Mouse (Mus musculus): ENCODE measurements around the gene Ywhae. TPM values are rescaled to one million over a fixed set of nuclear protein-coding genes. Genes with fewer than 3 reads are reported as not detected.

The Ywhae gene
- polyA plus RNA-seq, 1 experiment from 2014 or later, result 681 TPM

Other genes starting within 250 kb of the Ywhae start
- 31.6 and 32.1 TPM in 2 replicates for gene Prpf8, start 246.1 kb upstream of the Ywhae start, polyA plus RNA-seq (2015; fragmentation: Nextera tagmentation; extraction: Ambion mirVana)
- gene Rilp, start 222.8 kb upstream of the Ywhae start, polyA plus RNA-seq (2015; fragmentation: Nextera tagmentation; extraction: Ambion mirVana), result 3.4 TPM in 2 replicates
- gene Scarf1, start 219.3 kb upstream of the Ywhae start, polyA plus RNA-seq (2015; fragmentation: Nextera tagmentation; extraction: Ambion mirVana), result 12.9 and 13.2 TPM in 2 replicates
- gene Slc43a2, start 201.2 kb upstream of the Ywhae start, polyA plus RNA-seq (2015; fragmentation: Nextera tagmentation; extraction: Ambion mirVana), result 3.2 and 3.6 TPM in 2 replicates
- 54.4 and 56.7 TPM in 2 replicates for gene Pitpna, start 144.8 kb upstream of the Ywhae start, polyA plus RNA-seq (2015; fragmentation: Nextera tagmentation; extraction: Ambion mirVana)
- 18.9 and 20.9 TPM in 2 replicates for gene Inpp5k, start 101.9 kb upstream of the Ywhae start, polyA plus RNA-seq (2015; fragmentation: Nextera tagmentation; extraction: Ambion mirVana)
- gene Myo1c, start 82.4 kb upstream of the Ywhae start, polyA plus RNA-seq (2015; fragmentation: Nextera tagmentation; extraction: Ambion mirVana), result 58.4 and 58.7 TPM in 2 replicates
- 84.8 and 93.1 TPM in 2 replicates for gene Crk, start 53.6 kb upstream of the Ywhae start, polyA plus RNA-seq (2015; fragmentation: Nextera tagmentation; extraction: Ambion mirVana)
- 0.23 and 0.32 TPM in 2 replicates for gene Doc2b, start 63.2 kb downstream of the Ywhae start, polyA plus RNA-seq (2015; fragmentation: Nextera tagmentation; extraction: Ambion mirVana)
- gene Rph3al, start 205.6 kb downstream of the Ywhae start, polyA plus RNA-seq (2015; fragmentation: Nextera tagmentation; extraction: Ambion mirVana), result 5.3 and 5.4 TPM in 2 replicates